Mouse (Mus musculus) adrenal gland (tissue): ENCODE results near the gene 2410137M14Rik.

Experiments
- intact Hi-C: fragments of 180-260 bp; cut with DNase I; formaldehyde crosslinking; loops from one replicate; pipeline ENCODE4 v1.15.1; 2025

2410137M14Rik gene

GRCm38 (mm10) chr17:36950981-36951947 is 29.8 kb downstream of the 2410137M14Rik start, which contains the start of gene Ppp1r11:
Gene Ppp1r11 (minus strand): TSS chr17:36951741.
- intact Hi-C loops = no loop called here

- intact Hi-C loops = no loop called here
Observed at GRCm38 (mm10) chr17:36949265-36949664, 31.8 kb downstream of the 2410137M14Rik start.

GRCm38 (mm10) chr17:36948286-36948685 is 32.8 kb downstream of the 2410137M14Rik start:
- intact Hi-C loops = no loop called here

- intact Hi-C loops = no loop called here
Observed at GRCm38 (mm10) chr17:36947051-36947819, 33.8 kb downstream of the 2410137M14Rik start.

- intact Hi-C loops = no loop called here
Observed at GRCm38 (mm10) chr17:36944121-36944775, 36.8 kb downstream of the 2410137M14Rik start.

GRCm38 (mm10) chr17:36943691-36944090 is 37.3 kb downstream of the 2410137M14Rik start:
- intact Hi-C loops = no loop called here

GRCm38 (mm10) chr17:36942791-36943471 is 38.1 kb downstream of the 2410137M14Rik start, which contains the start of gene Rnf39:
Gene Rnf39 (plus strand): TSS chr17:36942918.
- intact Hi-C loops = no loop called here

GRCm38 (mm10) chr17:36942391-36942790 is 38.6 kb downstream of the 2410137M14Rik start:
- intact Hi-C loops = no loop called here

GRCm38 (mm10) chr17:36938056-36938455 is 43.0 kb downstream of the 2410137M14Rik start:
- intact Hi-C loops = no loop called here

- intact Hi-C loops = no loop called here
Observed at GRCm38 (mm10) chr17:36931806-36932205, 49.2 kb downstream of the 2410137M14Rik start.

GRCm38 (mm10) chr17:36931130-36931529 is 49.9 kb downstream of the 2410137M14Rik start:
- intact Hi-C loops = no loop called here

GRCm38 (mm10) chr17:36930233-36930632 is 50.8 kb downstream of the 2410137M14Rik start:
- intact Hi-C loops = no loop called here

- intact Hi-C loops = no loop called here
Observed at GRCm38 (mm10) chr17:36929236-36929932, 51.7 kb downstream of the 2410137M14Rik start.
